Mouse (Mus musculus) limb, embryonic 10.5 days (tissue): ENCODE data around the gene Gm3696. TPM values are rescaled to one million over a fixed set of nuclear protein-coding genes. Genes with fewer than 3 reads are reported as not detected.
"Not testable (repeated sequence)": the region's sequence is repeated elsewhere in the genome, so short reads cannot be mapped to it uniquely, and the experiment has no call there.

ENCODE experiments used
- DNase-seq: peaks from one replicate; pipeline ENCODE4 v3.0.0-alpha.2; 2017; ENCODE audit warnings: low spot score
- H3K27ac ChIP-seq: fragments of 300-500 bp; sonication (generic); 2 replicates; pipeline ENCODE4 v1.5.1; 2016; ENCODE audit warnings: mild to moderate bottlenecking
- H3K27me3 ChIP-seq: fragments of 300-500 bp; sonication (generic); 2 replicates; pipeline ENCODE4 v1.6.1; 2016; ENCODE audit warnings: low read depth, mild to moderate bottlenecking; ENCODE audit not compliant: poor library complexity, severe bottlenecking
- H3K36me3 ChIP-seq: fragments of 300-500 bp; sonication (generic); 2 replicates; pipeline ENCODE4 v1.6.1; 2016; ENCODE audit warnings: mild to moderate bottlenecking, moderate library complexity
- H3K4me1 ChIP-seq: fragments of 300-500 bp; sonication (generic); 2 replicates; pipeline ENCODE4 v1.6.1; 2016
- H3K4me3 ChIP-seq: fragments of 300-500 bp; sonication (generic); 2 replicates; pipeline ENCODE4 v1.5.1; 2016; ENCODE audit warnings: mild to moderate bottlenecking, moderate library complexity
- H3K9me3 ChIP-seq: fragments of 300-500 bp; sonication (generic); replicated peaks from 2 replicates; pipeline ENCODE4 v1.6.1; 2016; ENCODE audit warnings: mild to moderate bottlenecking
- WGBS: fragments of 180-500 bp; shearing (Covaris S2); methylation state at CpG from one replicate; pipeline ENCODE4 v1.1.7; 2016; 5-methylcytosine and 5-hydroxymethylcytosine counted together
- polyA plus RNA-seq: library from polyadenylated mRNA; unstranded; fragments of >200 nt; fragmentation: Nextera tagmentation; extraction: Ambion mirVana; gene quantifications from 2 replicates; pipeline ENCODE4 v1.2.1, GENCODE M21; 2016

Gene Gm3696
- polyA plus RNA-seq = 1.2 and 1.5 TPM in 2 replicates

DNA sequence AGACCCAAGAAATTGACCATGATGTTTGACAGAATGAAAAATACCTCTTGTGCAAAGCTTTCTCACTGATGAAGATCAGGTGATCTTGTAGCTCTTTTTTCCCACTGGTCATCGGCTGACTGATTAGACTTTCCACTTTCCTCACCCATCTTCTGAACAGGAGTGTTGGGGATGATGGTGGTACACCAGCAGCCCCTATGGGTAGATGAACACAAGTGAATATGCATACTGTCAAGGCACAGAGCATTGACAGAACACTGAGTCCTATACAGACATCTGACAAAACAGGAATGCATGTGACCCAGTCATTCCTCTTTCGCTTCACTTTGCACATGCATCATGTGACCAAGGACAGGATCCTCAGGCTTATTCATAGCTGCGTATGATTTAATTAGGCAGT lies at the start of gene Gm3696:
TSS of gene Gm3696 (minus strand) at position 101 of the 400 bp plus-strand sequence.
- H3K4me1 ChIP-seq, H3K27ac ChIP-seq, H3K36me3 ChIP-seq, DNase-seq, H3K4me3 ChIP-seq, H3K27me3 ChIP-seq, H3K9me3 ChIP-seq: not testable (repeated sequence)
- 79% methylated on average over 1 of the region's 3 CpGs for WGBS

DNA sequence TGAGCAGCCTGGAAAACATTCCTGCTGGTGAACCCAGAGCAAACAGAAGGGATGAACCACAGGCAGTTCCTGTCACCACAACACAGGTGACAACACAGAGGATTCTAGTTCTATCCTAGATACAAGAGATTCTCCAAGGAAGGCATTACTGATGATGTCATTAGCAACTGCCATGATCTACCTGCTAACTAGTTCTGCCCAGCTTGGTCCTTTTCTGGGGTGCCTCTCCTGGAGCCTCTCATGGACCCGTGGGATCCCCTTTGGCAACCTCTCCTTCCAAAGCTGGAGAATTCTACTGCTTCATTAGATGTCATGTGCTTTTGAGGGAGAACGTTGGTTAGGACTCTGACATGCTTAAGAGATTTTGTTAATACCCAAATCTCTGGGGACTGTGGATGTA lies 24.9 kb upstream of the Gm3696 start, which contains the start of gene Gm6676:
TSS of gene Gm6676 (minus strand) at position 101 of the 400 bp plus-strand sequence.
- H3K4me1 ChIP-seq, H3K36me3 ChIP-seq, H3K4me3 ChIP-seq, H3K9me3 ChIP-seq, H3K27me3 ChIP-seq, DNase-seq, H3K27ac ChIP-seq: not testable (repeated sequence)
- WGBS = no CpG with 5 or more reads among the region's 2 CpGs

DNA sequence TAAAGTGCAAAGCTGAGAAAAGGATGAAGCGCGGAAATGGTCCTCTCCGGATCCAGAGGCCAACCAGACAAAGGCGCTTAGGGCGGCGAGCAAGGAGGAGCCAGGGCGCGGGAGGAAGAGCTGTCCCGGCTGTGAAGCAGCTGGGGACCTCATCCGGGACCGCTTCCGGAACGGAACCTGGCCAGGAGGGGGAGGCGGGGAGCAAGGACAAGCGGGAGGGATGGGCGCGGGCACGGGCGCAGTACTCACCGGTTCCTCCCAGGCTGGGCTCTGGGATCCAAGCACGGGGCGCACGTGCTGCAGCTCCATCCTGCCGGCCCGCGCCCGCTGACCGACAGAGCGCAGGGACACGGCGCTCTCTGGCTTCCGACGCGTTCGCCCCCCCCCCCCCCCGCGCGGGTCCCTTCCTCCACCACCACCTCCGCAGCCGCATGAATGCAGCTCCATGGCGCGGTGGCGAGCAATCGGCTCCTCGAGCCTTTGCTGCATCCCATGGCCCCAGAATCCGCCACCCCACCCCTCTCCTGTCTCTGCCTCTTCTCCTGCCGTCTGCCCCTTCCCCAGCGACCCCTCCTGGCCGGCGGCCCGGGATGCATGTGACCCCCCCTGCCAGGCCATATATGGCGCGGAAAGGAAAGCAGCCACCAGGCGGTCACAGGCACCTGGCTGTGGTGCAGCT lies 4.8 kb upstream of the Gm3696 start:
- DNase-seq = peak; percentile 61
- not testable (repeated sequence) for H3K4me1 ChIP-seq, H3K27me3 ChIP-seq, H3K9me3 ChIP-seq, H3K36me3 ChIP-seq
- Histone ChIP-seq H3K4me3 (peak overlapping the region; percentile 57), H3K27ac (peak overlapping the region; percentile 90)
- WGBS = 0% methylated on average over 11 of the region's 54 CpGs

DNA sequence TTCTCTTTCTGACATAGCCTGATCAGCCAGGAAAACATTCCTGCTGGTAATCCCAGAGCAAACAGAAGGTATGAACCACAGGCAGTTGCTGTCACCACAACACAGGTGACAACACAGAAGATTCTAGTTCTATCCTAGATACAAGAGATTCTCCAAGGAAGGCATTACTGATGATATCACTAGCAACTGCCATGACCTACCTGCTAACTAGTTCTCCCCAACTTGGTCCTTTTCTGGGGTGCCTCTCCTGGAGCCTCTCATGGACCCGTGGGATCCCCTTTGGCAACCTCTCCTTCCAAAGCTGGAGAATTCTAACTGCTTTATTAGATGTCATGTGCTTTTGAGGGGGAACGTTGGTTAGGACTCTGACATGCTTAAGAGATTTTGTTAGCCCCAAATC lies 55.6 kb downstream of the Gm3696 start, which contains the start of gene Gm3685:
TSS of gene Gm3685 (minus strand) at position 101 of the 400 bp plus-strand sequence.
- H3K9me3 ChIP-seq, H3K27ac ChIP-seq, H3K27me3 ChIP-seq, DNase-seq, H3K4me3 ChIP-seq, H3K4me1 ChIP-seq, H3K36me3 ChIP-seq: not testable (repeated sequence)
- no CpG with 5 or more reads among the region's 2 CpGs for WGBS

Other genes starting within 250 kb of the Gm3696 start
- 1.1 TPM in 2 replicates for gene Gm3667, start 210.7 kb downstream of the Gm3696 start, polyA plus RNA-seq
- not detected in 2 replicates for gene Gm6356, start 126.8 kb downstream of the Gm3696 start, polyA plus RNA-seq
- 0.66 and 0.90 TPM in 2 replicates for gene Gm10406, start 73.2 kb downstream of the Gm3696 start, polyA plus RNA-seq
- gene Gm3685, start 55.7 kb downstream of the Gm3696 start, polyA plus RNA-seq = not detected in 2 replicates
- gene Gm6676, start 24.8 kb upstream of the Gm3696 start, polyA plus RNA-seq = not detected in 2 replicates
- gene Gm3512, start 73.9 kb upstream of the Gm3696 start, polyA plus RNA-seq = 3.7 and 4.1 TPM in 2 replicates
- not detected in 2 replicates for gene Gm16434, start 93.9 kb upstream of the Gm3696 start, polyA plus RNA-seq
- gene Gm3727, start 164.1 kb upstream of the Gm3696 start, polyA plus RNA-seq = not detected in 2 replicates
- 1.5 TPM in 2 replicates for gene Gm3739, start 214.4 kb upstream of the Gm3696 start, polyA plus RNA-seq
- not detected in 2 replicates for gene Gm5797, start 231.8 kb upstream of the Gm3696 start, polyA plus RNA-seq